Mouse (Mus musculus) natural killer cell, adult 2 months (primary cell): ENCODE data around the gene Tfap2d.

Experiments
- DNase-seq, 2 experiments: peaks; one replicate each; pipeline ENCODE4 v3.0.0; 2022; ENCODE audit warnings: low spot score in 2 of 2

Tfap2d gene

GRCm38 (mm10) chr1:19102631-19103030, at the start of gene Tfap2d:
Gene Tfap2d (plus strand): TSS chr1:19103022.
- DNase-seq = no peak

DNA sequence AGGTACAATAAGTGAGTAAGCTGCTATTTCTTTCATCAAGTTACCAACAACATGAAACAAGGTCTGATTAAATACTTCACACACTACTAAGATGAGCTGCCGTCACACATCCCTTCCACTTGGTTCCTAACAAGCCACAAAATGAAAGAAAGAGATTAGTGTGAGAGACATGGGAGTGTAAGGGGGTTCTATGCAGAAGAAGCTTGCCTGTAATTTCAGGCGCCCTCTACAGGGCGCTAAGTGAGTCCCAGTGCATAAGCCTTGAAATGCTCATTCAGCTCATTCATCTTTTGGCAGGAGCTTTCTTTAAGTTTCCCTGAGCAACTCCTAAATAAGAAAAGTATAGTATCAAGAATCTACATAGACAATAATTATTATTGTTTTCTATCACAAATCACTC, 46.5 kb upstream of the Tfap2d start:
- no peak for DNase-seq

DNA sequence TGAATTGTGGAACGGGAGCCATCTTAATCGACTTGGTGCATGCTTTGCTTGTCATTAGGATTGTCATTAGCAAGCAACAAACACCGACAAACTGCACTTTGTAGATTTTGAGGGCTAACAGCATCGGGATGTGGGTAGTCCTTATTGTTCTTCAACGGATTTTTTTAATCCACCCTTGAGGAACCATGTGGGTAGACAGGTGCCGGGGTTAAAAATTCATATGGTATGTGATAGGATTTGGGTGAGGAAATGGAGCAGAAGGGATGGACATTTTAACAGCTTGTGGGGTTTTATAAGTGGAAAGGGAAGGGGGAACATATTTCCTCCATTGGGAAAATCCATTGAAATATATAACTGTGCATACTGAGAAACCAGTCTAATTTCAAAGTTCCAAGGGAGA, 46.0 kb upstream of the Tfap2d start:
- no peak for DNase-seq

DNA sequence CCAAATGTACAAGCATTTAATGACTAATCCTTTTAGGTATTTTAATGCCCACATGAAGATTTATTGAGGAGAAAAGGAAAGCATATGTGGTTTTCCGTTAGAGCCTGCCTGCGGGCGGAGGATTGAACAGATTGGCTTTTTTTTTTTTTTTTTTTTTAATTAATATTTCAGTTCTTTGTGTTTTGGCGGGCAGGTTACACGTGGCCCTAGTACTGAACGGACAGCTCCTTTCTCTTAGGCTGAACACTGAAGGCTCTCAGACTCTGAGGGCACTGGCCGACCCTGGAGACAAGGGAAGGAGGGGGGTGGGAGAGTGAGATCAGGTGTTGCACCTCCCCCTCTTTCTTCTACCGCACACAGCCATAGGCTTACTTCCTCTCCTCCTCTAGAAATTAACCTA, 14.7 kb upstream of the Tfap2d start:
- DNase-seq = no peak

DNA sequence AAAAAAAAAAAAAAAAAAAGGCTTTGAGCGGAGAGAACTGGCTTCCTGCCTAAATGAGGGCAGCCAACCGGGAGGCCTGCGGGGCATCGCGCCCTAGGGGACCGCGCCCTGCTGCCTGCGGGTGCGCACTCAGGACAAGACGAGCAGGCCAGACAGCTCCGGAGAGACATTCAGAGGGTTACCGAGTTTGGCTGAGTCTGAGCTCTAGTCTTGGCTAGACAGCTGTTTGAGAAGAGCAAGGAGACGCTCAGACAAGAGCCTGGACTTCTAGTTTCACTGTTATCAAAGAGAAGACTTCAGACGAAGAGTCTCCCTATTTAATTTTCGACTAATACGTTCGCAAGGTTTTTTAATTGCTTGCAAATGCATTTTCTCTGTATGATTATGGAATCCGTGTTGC, 5.9 kb upstream of the Tfap2d start:
- DNase-seq = no peak

- no peak for DNase-seq
These were observed 494 bp downstream of the Tfap2d start for GRCm38 (mm10) chr1:19103316-19103715.

DNA sequence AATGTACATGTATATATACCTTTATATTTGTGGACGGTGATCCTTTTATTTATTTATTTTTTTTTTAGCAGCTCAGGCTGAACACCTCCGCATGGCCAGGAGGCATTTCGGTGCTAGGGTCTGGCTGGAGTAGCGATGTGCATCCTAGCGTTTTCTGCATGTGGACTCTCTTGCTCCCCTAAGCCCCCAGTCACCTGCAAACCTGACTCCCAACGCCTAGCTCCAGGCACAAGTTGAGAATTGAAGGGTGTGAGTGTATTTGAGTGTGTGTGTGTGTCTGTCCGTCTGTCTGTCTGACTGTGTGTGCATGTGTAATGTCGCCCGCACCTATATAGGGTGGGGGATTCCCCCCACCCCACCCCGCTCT, 937 bp downstream of the Tfap2d start:
- no peak for DNase-seq

DNA sequence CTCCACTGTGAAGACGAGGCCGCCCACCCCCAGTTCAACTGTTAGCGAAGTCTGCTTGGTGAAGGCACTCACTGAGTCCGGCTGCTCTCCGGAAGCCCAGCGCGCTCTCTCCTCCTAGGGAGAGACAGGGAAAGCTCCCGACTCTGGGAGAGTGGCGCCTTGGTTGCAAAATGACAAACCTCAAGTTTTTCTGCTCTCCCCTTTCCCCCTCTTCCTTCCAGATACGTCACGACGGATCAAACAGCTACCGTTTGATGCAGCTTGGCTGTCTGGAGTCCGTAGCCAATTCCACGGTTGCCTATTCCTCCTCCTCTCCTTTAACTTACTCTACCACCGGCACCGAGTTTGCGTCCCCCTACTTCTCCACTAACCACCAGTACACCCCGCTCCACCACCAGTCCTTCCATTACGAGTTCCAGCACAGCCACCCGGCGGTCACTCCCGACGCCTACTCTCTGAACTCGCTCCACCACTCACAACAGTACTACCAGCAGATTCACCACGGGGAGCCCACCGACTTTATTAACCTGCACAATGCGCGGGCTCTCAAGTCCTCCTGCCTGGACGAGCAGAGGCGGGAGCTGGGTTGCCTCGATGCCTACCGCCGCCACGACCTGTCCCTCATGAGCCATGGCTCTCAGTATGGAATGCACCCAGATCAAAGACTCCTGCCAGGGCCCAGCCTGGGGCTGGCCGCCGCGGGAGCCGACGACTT, 1.5 kb downstream of the Tfap2d start:
- no peak for DNase-seq

DNA sequence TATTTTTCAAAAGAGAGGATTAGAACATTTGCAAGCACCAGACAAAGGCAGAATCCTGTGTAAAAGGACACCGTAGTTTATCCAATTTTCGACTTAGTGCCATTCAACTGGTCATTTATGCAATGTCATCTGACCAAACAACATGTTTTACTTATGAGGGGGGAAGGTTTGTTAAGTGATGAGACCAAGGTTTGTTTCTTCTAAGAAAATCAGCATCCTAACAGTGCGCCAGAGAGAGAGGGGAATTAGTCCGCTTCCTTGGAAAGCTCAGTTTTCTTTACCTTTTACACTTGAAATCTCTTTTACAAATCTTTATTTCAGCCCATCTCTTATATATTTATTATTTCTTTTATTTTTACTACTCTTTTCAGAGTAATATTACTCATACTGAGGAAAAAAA, 3.6 kb downstream of the Tfap2d start:
- DNase-seq = no peak

DNA sequence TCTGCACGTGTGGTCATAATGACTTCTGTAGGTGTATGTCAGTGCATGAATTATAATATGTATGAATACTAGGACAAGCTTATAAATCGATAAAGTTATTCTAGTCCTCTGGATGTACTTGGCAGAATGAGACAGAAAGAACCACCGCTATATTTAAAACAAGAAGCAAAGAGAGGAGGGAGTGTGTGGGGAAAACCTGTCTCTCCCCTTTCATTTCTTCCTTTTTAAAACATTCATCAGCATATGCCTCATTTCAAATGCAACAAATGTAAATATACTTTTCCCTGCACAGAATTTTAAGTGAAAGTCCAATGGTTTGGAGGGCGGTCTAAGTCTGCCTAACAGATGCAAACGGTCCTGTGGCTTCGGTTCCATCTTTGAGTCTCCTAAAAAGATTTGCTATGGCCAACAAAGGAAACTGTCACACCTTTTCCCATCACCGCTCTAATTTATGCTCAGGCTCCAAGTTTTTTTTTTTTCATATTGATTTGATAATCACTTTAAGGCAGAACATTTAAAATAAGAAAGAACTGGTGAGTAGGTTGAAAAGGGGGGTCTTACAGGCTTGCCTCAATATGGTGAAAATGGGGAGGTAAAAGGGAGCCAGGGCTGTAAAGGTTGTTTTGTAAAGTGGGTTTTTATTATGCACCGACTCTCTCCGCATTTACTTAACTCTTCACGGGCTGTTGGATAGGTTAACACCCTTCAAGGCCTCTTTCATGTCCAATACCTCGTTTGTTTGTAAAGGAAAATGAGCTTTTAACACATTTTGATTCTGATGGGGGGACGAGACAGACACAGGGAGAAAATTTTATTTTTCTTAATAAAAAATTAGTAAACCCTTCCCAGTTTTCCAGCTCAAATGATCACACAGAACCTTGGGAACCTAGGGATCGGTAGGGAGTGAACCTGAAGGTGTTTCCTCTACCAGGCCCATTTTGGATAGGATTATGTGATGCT, 4.3 kb downstream of the Tfap2d start:
- DNase-seq = no peak

- no peak for DNase-seq
These were observed 5.0 kb downstream of the Tfap2d start for GRCm38 (mm10) chr1:19107801-19108200.

GRCm38 (mm10) chr1:19109711-19110110, 6.9 kb downstream of the Tfap2d start:
- no peak for DNase-seq

DNA sequence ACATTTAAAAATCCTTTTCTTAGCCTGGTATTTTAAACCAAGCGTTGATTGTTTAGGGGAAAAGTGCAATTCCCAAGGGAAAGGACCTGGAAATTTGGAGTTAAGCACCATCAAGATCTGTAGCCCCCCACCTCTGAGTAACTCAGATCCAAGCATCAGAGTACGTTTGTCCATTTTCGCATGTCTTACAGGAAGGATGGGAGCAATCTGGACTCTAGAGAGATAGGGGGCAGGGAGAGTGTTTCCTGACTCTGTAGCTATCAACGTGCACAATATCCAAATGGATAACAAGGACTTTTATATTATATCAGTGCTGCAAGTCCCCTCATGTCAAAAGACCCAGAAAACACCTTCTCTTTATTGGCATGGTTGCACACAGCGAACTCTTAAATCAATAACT, 7.4 kb downstream of the Tfap2d start:
- DNase-seq = no peak

DNA sequence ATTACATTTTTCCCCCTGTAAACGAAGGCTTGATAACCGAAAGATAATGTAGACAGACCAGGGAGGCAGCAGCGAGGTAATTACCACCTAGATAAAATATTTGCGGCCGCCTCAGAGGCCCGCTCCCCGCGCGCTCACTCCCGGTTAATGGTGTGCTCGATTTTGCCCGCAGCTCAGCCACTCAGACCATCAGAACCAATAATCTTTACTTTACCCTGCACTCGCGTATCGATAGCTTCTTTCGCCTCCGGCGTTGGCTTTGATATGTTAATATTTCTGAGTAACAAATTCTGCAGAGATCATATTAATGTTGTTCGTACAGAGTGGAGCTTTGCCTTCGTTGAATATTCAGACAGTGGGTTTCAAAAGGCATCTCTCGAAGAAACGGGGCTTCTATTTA, 8.2 kb downstream of the Tfap2d start:
- DNase-seq = no peak

- DNase-seq = no peak
These were observed 76.0 kb downstream of the Tfap2d start for GRCm38 (mm10) chr1:19178742-19179397.

DNA sequence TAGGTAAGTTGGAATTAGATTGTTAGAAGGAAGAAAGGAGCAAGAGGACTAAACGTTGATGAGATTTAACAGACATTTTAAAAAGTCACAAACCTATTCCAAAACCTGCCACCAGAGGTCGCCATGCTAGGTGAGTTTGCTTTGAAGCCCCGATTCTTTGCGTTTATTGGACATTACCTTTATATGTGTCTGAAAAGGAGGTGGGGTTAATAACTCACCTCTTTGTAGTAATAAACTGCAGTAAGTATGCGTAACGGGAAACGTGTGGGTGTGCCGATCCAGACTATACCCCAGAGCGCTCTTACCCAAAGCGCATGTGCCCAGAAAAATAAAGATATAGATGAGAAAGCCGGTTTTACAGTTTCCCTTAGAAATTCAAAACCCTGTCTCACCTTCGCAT, 102.8 kb downstream of the Tfap2d start:
- no peak for DNase-seq

DNA sequence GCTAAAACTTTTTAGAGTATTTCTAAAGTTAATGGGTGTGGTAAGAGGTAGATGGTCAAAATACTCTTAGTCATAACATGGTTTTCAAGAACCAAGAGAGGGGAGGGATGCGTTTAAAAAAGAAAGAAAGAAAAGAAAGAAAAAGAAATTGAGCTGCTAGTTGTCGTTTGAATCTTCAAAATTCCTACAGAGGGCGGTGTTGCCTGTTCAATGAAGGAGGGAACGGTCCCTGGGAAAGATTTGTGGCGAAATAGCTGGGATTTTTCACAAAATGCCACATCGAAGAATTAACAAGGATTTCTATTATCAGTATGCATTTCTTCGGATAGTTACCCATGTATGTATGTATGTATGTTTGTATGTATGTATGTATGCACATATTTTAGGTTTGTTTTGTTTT, 103.4 kb downstream of the Tfap2d start:
- no peak for DNase-seq

DNA sequence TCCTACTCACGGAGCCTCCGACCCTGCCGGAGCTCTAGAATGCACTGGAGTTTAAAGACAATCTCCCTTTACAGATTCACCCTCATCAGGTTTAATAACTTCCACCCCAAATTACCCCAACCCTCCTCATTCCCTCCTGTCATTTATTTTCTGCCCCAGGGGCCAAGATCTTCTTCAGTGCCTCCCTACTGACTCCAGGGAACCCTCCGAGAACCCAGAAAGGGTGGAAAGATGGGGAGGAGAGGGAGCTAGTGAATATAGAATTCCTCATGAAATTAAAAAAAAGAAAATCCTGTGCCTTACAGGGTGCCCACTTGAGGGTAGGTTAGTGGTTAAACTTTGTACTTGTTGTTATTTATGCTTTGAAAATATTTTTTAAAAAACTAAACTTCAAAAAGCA, 104.8 kb downstream of the Tfap2d start:
- DNase-seq = no peak

DNA sequence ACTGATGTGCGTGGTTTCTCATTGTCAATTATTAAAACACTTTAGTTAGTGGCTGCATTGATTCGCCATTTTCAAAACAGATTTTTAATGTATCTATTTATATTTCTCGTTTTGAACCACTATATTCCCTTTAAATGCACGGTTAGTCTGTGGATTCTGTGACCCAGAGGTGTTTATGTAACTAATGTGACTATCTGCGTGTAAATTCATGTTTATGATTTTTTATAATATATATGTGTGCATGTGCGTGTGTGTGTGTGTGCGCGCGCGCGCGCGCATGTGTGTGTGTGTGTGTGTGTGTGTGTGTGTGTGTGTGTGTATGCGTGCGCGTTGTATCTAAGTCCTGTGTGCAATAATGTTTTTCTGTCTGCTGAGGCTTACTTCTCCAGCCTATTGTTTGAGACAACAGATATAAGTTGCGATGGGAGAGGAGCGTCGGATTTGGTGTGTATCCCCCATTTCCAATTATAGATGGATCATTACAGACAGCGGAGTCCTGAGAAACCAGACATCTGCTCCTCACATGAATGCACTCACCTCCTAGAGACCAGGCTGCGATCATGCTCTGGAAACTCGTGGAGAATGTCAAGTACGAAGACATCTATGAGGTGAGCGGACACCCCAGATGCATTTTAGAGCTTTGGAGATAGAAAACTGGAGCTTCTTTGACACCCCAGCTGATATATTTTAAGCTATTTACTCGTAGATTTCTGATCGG, 106.0 kb downstream of the Tfap2d start, which contains the start of gene Tfap2b:
Gene Tfap2b (plus strand): TSS at position 274 of the 718 bp plus-strand sequence.
- DNase-seq = no peak

DNA sequence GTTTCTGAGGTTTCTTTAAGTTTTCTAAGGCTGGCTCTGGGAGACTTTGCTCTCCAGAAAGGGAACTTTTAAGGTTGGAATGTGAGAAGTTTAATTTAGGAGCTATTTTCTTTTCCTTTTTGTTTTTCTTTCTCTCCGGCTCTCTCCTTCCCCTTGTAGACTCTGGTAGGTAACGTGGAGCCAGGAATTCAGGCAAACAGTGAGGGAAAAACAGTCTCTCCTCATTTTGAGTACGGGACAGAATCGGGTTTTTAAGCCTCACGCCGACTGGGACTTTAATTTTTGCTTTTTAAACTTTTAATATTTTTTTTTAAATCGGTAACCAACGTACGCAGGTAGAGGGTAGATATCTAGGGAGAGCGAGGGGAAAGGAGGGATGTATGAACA, 106.5 kb downstream of the Tfap2d start:
- DNase-seq = no peak

- no peak for DNase-seq
These were observed 107.0 kb downstream of the Tfap2d start for GRCm38 (mm10) chr1:19209776-19210175.
